Mouse (Mus musculus) adrenal gland, postnatal 25 days (tissue): Measurements from ENCODE around the gene Tnnc2. TPM values are rescaled to one million over a fixed set of nuclear protein-coding genes. Genes with fewer than 3 reads are reported as not detected.
"Not testable (repeated sequence)": the region's sequence is repeated elsewhere in the genome, so short reads cannot be mapped to it uniquely, and the experiment has no call there.

Source experiments
- DNase-seq: peaks from one replicate; pipeline ENCODE4 v3.0.0; 2021; ENCODE audit warnings: mixed read lengths
- long read RNA-seq: library from polyadenylated mRNA; stranded (forward); transcript quantifications from one replicate; pipeline ENCODE4 v2.0.0, GENCODE M21; 2021
- total RNA-seq: library from RNA; stranded (reverse); gene quantifications from 2 replicates; pipeline ENCODE4 v1.2.3, GENCODE M21; 2021

Gene Tnnc2
- total RNA-seq, result not detected in 2 replicates
- long read RNA-seq, result 0 reads

GRCm38 (mm10) chr2:164779481-164780086 is at the start of gene Tnnc2:
Gene Tnnc2, minus strand, starts transcription at chr2:164779967.
- DNase-seq, result no peak

- no peak for DNase-seq
Observed at GRCm38 (mm10) chr2:164829090-164829489, 49.3 kb upstream of the Tnnc2 start.

- DNase-seq, result no peak
Observed at GRCm38 (mm10) chr2:164828437-164828836, 48.7 kb upstream of the Tnnc2 start, which contains the start of gene Spata25. Gene Spata25, minus strand, starts transcription at chr2:164828537.

- no peak for DNase-seq
Observed at GRCm38 (mm10) chr2:164827146-164827850, 47.5 kb upstream of the Tnnc2 start.

GRCm38 (mm10) chr2:164825521-164825920 is 45.8 kb upstream of the Tnnc2 start:
- DNase-seq, result no peak

- DNase-seq, result no peak
Observed at GRCm38 (mm10) chr2:164823969-164824368, 44.2 kb upstream of the Tnnc2 start.

- DNase-seq, result peak; percentile 21
Observed at GRCm38 (mm10) chr2:164823181-164823585, 43.4 kb upstream of the Tnnc2 start.

- peak; percentile 99 for DNase-seq
Observed at GRCm38 (mm10) chr2:164822636-164823165, 42.9 kb upstream of the Tnnc2 start, which contains the start of gene Zswim1. Gene Zswim1, plus strand, starts transcription at chr2:164822686.

- no peak for DNase-seq
Observed at GRCm38 (mm10) chr2:164821060-164821459, 41.3 kb upstream of the Tnnc2 start.

GRCm38 (mm10) chr2:164817703-164818102 is 37.9 kb upstream of the Tnnc2 start:
- DNase-seq, result no peak

- DNase-seq, result no peak
Observed at GRCm38 (mm10) chr2:164817206-164817605, 37.4 kb upstream of the Tnnc2 start.

- no peak for DNase-seq
Observed at GRCm38 (mm10) chr2:164815821-164816220, 36.1 kb upstream of the Tnnc2 start.

GRCm38 (mm10) chr2:164815348-164815747 is 35.6 kb upstream of the Tnnc2 start:
- no peak for DNase-seq

GRCm38 (mm10) chr2:164813557-164813956 is 33.8 kb upstream of the Tnnc2 start:
- no peak for DNase-seq

- DNase-seq, result no peak
Observed at GRCm38 (mm10) chr2:164806614-164807013, 26.8 kb upstream of the Tnnc2 start.

GRCm38 (mm10) chr2:164805332-164805718 is 25.6 kb upstream of the Tnnc2 start:
- no peak for DNase-seq

- DNase-seq, result peak; percentile 92
Observed at GRCm38 (mm10) chr2:164804533-164805331, 25.0 kb upstream of the Tnnc2 start, which contains the start of the genes Acot8 and Zswim3. Gene Acot8, minus strand, starts transcription at chr2:164804882. Gene Zswim3, plus strand, starts transcription at chr2:164805098.

GRCm38 (mm10) chr2:164803921-164804313 is 24.1 kb upstream of the Tnnc2 start:
- no peak for DNase-seq

- DNase-seq, result no peak
Observed at GRCm38 (mm10) chr2:164803201-164803920, 23.6 kb upstream of the Tnnc2 start.

GRCm38 (mm10) chr2:164800252-164801004 is 20.7 kb upstream of the Tnnc2 start:
- no peak for DNase-seq

- DNase-seq, result not testable (repeated sequence)
Observed at GRCm38 (mm10) chr2:164798554-164798953, 18.8 kb upstream of the Tnnc2 start.
